Mouse (Mus musculus): ENCODE measurements around the gene Gtsf1l. TPM values are rescaled to one million over a fixed set of nuclear protein-coding genes. Genes with fewer than 3 reads are reported as not detected.
"Not testable (repeated sequence)": the region's sequence is repeated elsewhere in the genome, so short reads cannot be mapped to it uniquely, and the experiment has no call there.

Gene Gtsf1l
- polyA plus RNA-seq, 1 experiment from 2014 or later: not detected

DNA sequence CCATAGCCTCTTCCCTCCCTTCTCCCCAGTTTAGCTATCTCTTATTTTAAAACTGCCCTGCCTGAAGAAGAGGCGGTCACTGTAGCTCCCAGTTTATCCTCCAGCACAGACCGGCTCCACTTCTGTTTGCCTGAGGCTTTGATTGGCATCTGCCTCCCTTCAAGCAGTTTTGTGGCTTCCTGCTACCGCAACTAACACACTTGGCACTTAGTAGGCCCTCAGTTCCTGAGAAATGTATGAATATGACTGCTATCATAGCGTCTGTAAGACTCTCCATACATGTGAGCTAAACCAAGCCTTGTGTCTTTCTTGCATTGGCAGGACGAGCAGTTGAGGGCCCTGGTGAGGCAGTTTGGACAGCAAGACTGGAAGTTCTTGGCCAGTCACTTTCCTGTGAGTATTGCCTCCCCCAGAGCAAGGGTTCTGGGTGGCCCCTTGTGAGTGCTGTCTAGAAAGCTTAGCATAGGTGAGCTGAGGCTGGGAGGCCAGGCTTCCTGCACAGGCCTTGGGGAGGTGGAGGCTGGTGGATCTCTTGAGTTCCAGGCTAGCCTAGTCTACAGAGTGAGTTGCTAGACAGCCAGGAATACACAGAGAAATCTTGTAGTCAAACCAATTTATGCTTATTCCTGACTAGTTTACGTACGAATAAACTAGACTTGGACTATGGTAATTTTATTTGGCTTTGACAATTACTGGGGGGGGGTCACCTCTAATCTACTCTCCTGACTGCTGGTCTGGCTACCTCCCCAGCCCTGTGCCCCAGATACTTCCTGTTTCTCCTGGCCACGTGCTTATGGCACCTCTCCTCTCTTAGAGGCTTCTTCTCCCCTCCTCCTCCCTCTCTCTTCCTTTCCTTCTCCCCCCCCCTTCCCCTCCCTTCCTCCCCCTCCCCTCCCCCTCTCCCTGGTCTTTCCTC lies 26.2 kb downstream of the Gtsf1l start:
- Histone ChIP-seq H3K27ac (ENCODE audit: low read depth, low read length) (no peak overlapping the region), H3K36me3 (ENCODE audit: control insufficient read depth, insufficient read depth, low read length) (no peaks in the 10 kb centered on the region), H3K4me3 (ENCODE audit: low read length) (no peak overlapping the region), H3K9ac (ENCODE audit: low read depth, low read length) (no peak overlapping the region), H3K27me3 (replicated peaks; ENCODE audit: control insufficient read depth, insufficient read depth, low read length) (no peaks in the 10 kb centered on the region), H3K9me3 (ENCODE audit: control insufficient read depth, low read length) (no peaks in the 10 kb centered on the region), H3K4me1 (ENCODE audit: control insufficient read depth, insufficient read depth, low read depth, low read length) (no peaks in the 10 kb centered on the region), H3K4me2 (ENCODE audit: low read length) (no peak overlapping the region)
- ATAC-seq: no peak
- 84% methylated on average over 8 of the region's 8 CpGs for WGBS

- Histone ChIP-seq H3K9ac (ENCODE audit: low read depth, low read length) (no peak overlapping the region), H3K4me1 (ENCODE audit: control insufficient read depth, insufficient read depth, low read depth, low read length) (no peaks in the 10 kb centered on the region), H3K9me3 (ENCODE audit: control insufficient read depth, low read length) (no peaks in the 10 kb centered on the region), H3K36me3 (ENCODE audit: control insufficient read depth, insufficient read depth, low read length) (no peaks in the 10 kb centered on the region), H3K4me3 (ENCODE audit: low read length) (no peak overlapping the region), H3K4me2 (ENCODE audit: low read length) (no peak overlapping the region), H3K27ac (ENCODE audit: low read depth, low read length) (no peak overlapping the region), H3K27me3 (replicated peaks; ENCODE audit: control insufficient read depth, insufficient read depth, low read length) (no peaks in the 10 kb centered on the region)
- no peak for ATAC-seq
- 85% methylated on average over 6 of the region's 6 CpGs for WGBS
These were observed 27.0 kb downstream of the Gtsf1l start for GRCm38 (mm10) chr2:163060630-163061029.

DNA sequence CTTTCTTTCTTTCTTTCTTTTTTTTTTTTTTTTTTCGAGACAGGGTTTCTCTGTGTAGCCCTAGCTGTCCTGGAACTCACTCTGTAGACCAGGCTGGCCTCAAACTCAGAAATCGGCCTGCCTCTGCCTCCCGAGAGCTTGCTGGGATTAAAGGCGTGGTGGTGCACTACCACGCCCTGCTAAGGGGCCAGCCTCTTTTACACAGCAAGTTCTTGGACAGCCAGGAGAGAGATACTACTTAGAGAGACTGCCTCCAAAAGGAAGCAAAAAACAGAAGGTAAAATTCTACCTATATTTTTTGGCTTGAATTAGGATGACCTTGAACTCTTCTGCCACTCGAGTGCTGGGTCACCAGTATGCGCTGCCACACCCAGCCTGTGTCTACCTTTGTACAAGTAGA lies 28.7 kb downstream of the Gtsf1l start:
- H3K27me3 ChIP-seq (replicated peaks; ENCODE audit: control insufficient read depth, insufficient read depth, low read length); H3K27ac ChIP-seq (ENCODE audit: low read depth, low read length); H3K4me3 ChIP-seq (ENCODE audit: low read length); H3K4me2 ChIP-seq (ENCODE audit: low read length); H3K36me3 ChIP-seq (ENCODE audit: control insufficient read depth, insufficient read depth, low read length); ATAC-seq; H3K9me3 ChIP-seq (ENCODE audit: control insufficient read depth, low read length); H3K9ac ChIP-seq (ENCODE audit: low read depth, low read length): not testable (repeated sequence)
- WGBS: 94% methylated on average over 7 of the region's 7 CpGs
- peaks cover 11% of the 10 kb centered on the region for H3K4me1 ChIP-seq (ENCODE audit: control insufficient read depth, insufficient read depth, low read depth, low read length)

GRCm38 (mm10) chr2:163056584-163056983 lies 31.1 kb downstream of the Gtsf1l start:
- H3K9ac ChIP-seq (ENCODE audit: low read depth, low read length): no peak overlapping the region
- no peak overlapping the region for H3K4me2 ChIP-seq (ENCODE audit: low read length)
- no peak overlapping the region for H3K27ac ChIP-seq (ENCODE audit: low read depth, low read length)
- no peak for ATAC-seq
- no peaks in the 10 kb centered on the region for H3K27me3 ChIP-seq (replicated peaks; ENCODE audit: control insufficient read depth, insufficient read depth, low read length)
- 90% methylated on average over 9 of the region's 9 CpGs for WGBS
- H3K4me3 ChIP-seq (ENCODE audit: low read length): no peak overlapping the region
- H3K36me3 ChIP-seq (ENCODE audit: control insufficient read depth, insufficient read depth, low read length): no peaks in the 10 kb centered on the region
- H3K9me3 ChIP-seq (ENCODE audit: control insufficient read depth, low read length): no peaks in the 10 kb centered on the region
- peaks cover 14% of the 10 kb centered on the region for H3K4me1 ChIP-seq (ENCODE audit: control insufficient read depth, insufficient read depth, low read depth, low read length)

DNA sequence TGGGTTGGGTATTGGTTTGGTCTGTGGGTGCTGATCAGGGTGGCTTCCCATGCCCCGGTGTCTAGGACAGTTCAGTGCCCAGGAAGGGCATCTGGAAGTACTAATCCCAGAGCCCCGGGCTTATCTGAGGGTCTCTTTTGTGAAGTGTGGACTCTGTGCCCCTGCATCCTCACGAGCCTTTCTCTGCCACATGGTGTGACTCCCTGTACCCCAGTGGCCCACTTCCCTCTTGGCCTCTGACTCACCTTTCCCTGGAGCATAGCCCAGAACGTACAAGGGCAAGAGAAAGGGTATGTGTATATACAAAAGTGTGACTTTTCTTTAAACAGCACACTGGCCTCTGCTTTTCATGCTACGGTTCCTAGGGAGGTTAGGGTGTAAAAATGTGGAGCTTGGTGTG lies 31.9 kb downstream of the Gtsf1l start:
- no peaks in the 10 kb centered on the region for H3K9me3 ChIP-seq (ENCODE audit: control insufficient read depth, low read length)
- ATAC-seq: no peak
- no peaks in the 10 kb centered on the region for H3K27me3 ChIP-seq (replicated peaks; ENCODE audit: control insufficient read depth, insufficient read depth, low read length)
- H3K27ac ChIP-seq (ENCODE audit: low read depth, low read length): no peak overlapping the region
- peaks cover 14% of the 10 kb centered on the region for H3K4me1 ChIP-seq (ENCODE audit: control insufficient read depth, insufficient read depth, low read depth, low read length)
- no peak overlapping the region; the same call in 1 of the 2 replicates for H3K4me3 ChIP-seq (ENCODE audit: low read length)
- 34% methylated on average over 5 of the region's 5 CpGs for WGBS
- H3K9ac ChIP-seq (ENCODE audit: low read depth, low read length): no peak overlapping the region
- peak overlapping the region; percentile 95 for H3K4me2 ChIP-seq (ENCODE audit: low read length)
- H3K36me3 ChIP-seq (ENCODE audit: control insufficient read depth, insufficient read depth, low read length): no peaks in the 10 kb centered on the region

DNA sequence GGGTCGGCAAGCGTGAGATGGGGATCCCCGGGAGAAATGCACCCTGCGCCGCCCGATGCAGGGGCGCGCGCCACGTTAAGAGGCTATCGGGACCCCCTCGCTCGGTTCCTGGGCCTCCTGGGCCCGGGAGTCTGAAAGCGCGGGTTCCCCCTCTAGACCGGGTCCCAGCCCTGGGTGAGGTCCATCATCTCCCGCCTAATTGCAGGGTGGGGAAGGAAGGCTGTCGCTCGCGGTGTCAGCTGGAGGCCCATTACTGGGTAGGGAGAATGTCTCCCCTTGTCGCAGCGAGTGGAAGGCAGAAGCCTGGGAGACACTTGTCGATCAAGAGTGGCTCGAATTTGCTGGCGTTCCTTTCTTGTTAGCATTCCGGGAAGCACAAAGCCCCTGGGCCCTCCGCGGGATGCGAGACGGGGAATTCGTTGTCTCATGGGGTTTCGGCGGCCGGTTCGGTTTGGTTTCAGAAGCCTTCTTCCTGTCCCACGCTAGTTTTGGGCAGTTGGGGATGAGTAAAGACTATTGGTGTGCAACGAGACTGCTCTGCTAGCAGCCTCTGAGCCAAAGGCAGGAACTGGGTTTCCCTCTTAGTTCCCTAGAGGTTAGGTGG lies 32.7 kb downstream of the Gtsf1l start:
- Histone ChIP-seq H3K27me3 (replicated peaks; ENCODE audit: control insufficient read depth, insufficient read depth, low read length) (no peaks in the 10 kb centered on the region), H3K36me3 (ENCODE audit: control insufficient read depth, insufficient read depth, low read length) (no peaks in the 10 kb centered on the region), H3K27ac (ENCODE audit: low read depth, low read length) (no peak overlapping the region), H3K4me3 (ENCODE audit: low read length) (peak overlapping the region; percentile 58), H3K4me2 (ENCODE audit: low read length) (peak overlapping the region; percentile 95), H3K4me1 (ENCODE audit: control insufficient read depth, insufficient read depth, low read depth, low read length) (peaks cover 14% of the 10 kb centered on the region), H3K9me3 (ENCODE audit: control insufficient read depth, low read length) (no peaks in the 10 kb centered on the region), H3K9ac (ENCODE audit: low read depth, low read length) (peak overlapping the region; percentile 58)
- WGBS: 0% methylated on average over 36 of the region's 38 CpGs
- ATAC-seq: 0 out of 2 replicates have a peak, but pooled peaks have one; percentile 7

GRCm38 (mm10) chr2:163054335-163054840 lies 33.3 kb downstream of the Gtsf1l start, which contains the start of gene Mybl2:
Mybl2 (plus strand) TSS chr2:163054687.
- Histone ChIP-seq H3K36me3 (ENCODE audit: control insufficient read depth, insufficient read depth, low read length) (no peaks in the 10 kb centered on the region), H3K4me2 (ENCODE audit: low read length) (peak within 1 kb of the TSS; percentile 95), H3K4me1 (ENCODE audit: control insufficient read depth, insufficient read depth, low read depth, low read length) (peaks cover 14% of the 10 kb centered on the region), H3K9me3 (ENCODE audit: control insufficient read depth, low read length) (no peaks in the 10 kb centered on the region), H3K27me3 (replicated peaks; ENCODE audit: control insufficient read depth, insufficient read depth, low read length) (no peaks in the 10 kb centered on the region), H3K9ac (ENCODE audit: low read depth, low read length) (peak within 1 kb of the TSS; percentile 58), H3K27ac (ENCODE audit: low read depth, low read length) (no peak within 1 kb of the TSS), H3K4me3 (ENCODE audit: low read length) (peak within 1 kb of the TSS; percentile 58)
- ATAC-seq: peak; percentile 99
- under 1% methylated on average over 46 of the region's 48 CpGs for WGBS

DNA sequence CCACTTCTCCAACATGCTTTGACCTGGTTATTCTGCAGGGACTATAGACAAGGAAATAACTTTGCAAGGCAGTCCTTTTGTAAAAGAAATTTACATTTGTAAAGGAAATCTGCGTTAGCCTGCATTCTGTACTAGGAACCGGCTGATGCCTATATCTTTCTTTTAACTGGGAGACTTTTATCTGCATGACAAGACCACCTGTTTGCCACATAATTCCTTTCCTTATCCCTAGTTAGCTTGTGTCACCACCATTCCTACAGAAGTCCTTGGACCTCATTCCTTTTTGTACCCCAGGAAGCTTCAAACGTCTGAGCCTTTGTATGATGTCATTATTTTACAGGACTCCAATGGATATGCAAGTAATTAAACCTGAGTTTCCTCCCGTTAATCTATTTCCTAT lies 34.8 kb downstream of the Gtsf1l start:
- H3K4me2 ChIP-seq (ENCODE audit: low read length): no peak overlapping the region
- ATAC-seq: no peak
- H3K9ac ChIP-seq (ENCODE audit: low read depth, low read length): no peak overlapping the region
- no peak overlapping the region for H3K27ac ChIP-seq (ENCODE audit: low read depth, low read length)
- H3K9me3 ChIP-seq (ENCODE audit: control insufficient read depth, low read length): no peaks in the 10 kb centered on the region
- H3K27me3 ChIP-seq (replicated peaks; ENCODE audit: control insufficient read depth, insufficient read depth, low read length): no peaks in the 10 kb centered on the region
- peaks cover 14% of the 10 kb centered on the region for H3K4me1 ChIP-seq (ENCODE audit: control insufficient read depth, insufficient read depth, low read depth, low read length)
- H3K36me3 ChIP-seq (ENCODE audit: control insufficient read depth, insufficient read depth, low read length): no peaks in the 10 kb centered on the region
- H3K4me3 ChIP-seq (ENCODE audit: low read length): no peak overlapping the region
- WGBS: 57% methylated on average over 4 of the region's 4 CpGs

- Histone ChIP-seq H3K9me3 (ENCODE audit: control insufficient read depth, low read length) (no peaks in the 10 kb centered on the region), H3K4me1 (ENCODE audit: control insufficient read depth, insufficient read depth, low read depth, low read length) (peaks cover 14% of the 10 kb centered on the region), H3K36me3 (ENCODE audit: control insufficient read depth, insufficient read depth, low read length) (0 out of 2 replicates have a peak, but pooled peaks cover under 1% of the 10 kb centered on the region), H3K27me3 (replicated peaks; ENCODE audit: control insufficient read depth, insufficient read depth, low read length) (no peaks in the 10 kb centered on the region), H3K4me3 (ENCODE audit: low read length) (no peak overlapping the region), H3K4me2 (ENCODE audit: low read length) (no peak overlapping the region), H3K9ac (ENCODE audit: low read depth, low read length) (no peak overlapping the region), H3K27ac (ENCODE audit: low read depth, low read length) (no peak overlapping the region)
- WGBS: 43% methylated on average over 4 of the region's 4 CpGs
- no peak for ATAC-seq
These were observed 35.6 kb downstream of the Gtsf1l start for GRCm38 (mm10) chr2:163052101-163052500.

Data from hindbrain, embryonic 16.5 days (tissue).